Comparison of ENCODE assay signal across 12 mouse cellular contexts in genomic region chr14:20250237-20251171, GRCm38 (mm10). TPM values are rescaled to one million over a fixed set of nuclear protein-coding genes. Genes with fewer than 3 reads are reported as not detected.
DNase-seq lines count a peak whose midpoint lies in the region; TF ChIP-seq lines count a peak whose summit lies in the region.
"Had no signal": no experiment of that assay in that cellular context is flagged by ENCODE, and none has a peak within 500 bp of the region (broad histone marks: within the 10 kb centered on the region; RNA-seq: fewer than 3 reads in every experiment).

No protein-coding gene starts in this region.

- no peak overlapping the region for H3K27ac ChIP-seq in gastrocnemius, adult 2 months
- H3K27ac ChIP-seq: limb, embryonic 12.5 days; macrophage had no signal

- no peak overlapping the region for H3K4me3 ChIP-seq in gastrocnemius, adult 2 months
- H3K4me3 ChIP-seq: limb, embryonic 12.5 days had no signal

- peak; percentile 68 for DNase-seq in gastrocnemius, adult 2 months
- no peak for DNase-seq in gastrocnemius, adult 8-10 months (ENCODE audit: low spot score in 2 of 2)
- peak; percentile 71 for DNase-seq in Muller cell, postnatal 12 days (ENCODE audit: inconsistent ontology term)
- DNase-seq in fibroblast of lung, adult 2 months (ENCODE audit: low read depth) = peak; percentile 58
- DNase-seq in layer of hippocampus, postnatal 25 days (ENCODE audit: extremely low spot score in 1 of 2, low spot score in 1 of 2) = peak; percentile 27 to 30
- DNase-seq in embryo, embryonic 11 days = no peak
- no peak for DNase-seq in embryo, embryonic 9.5 days (ENCODE audit: extremely low spot score)
- no peak for DNase-seq in urinary bladder, postnatal 10 days (ENCODE audit: low spot score)

- TF ChIP-seq CTCF in gastrocnemius, adult 2 months (IDR thresholded peaks at IDR 0.05) = no peak

- intact Hi-C loops in gastrocnemius, adult 2 months (cut with DNase I) = no loop called here

RNA-seq across cellular contexts. Expression of gene Kcnk16, which starts 18.5 kb away (rescaled TPM):
- total RNA-seq in gastrocnemius, adult 2 months (2021) = not detected
- total RNA-seq in gastrocnemius, adult 8-10 months (2022) = not detected
- not detected for total RNA-seq in layer of hippocampus, postnatal 25 days (2021)
- total RNA-seq: ES-E14; hematopoietic stem cell, adult 5-6 weeks had no signal

RNA-seq across cellular contexts. Expression of gene Nudt13, which starts 44.0 kb away (rescaled TPM):
- total RNA-seq in gastrocnemius, adult 2 months (2021) = 10 to 100 TPM; 26.9 to 32.3 TPM
- 10 to 100 TPM; 27.8 to 32.6 (median 28.4) TPM for total RNA-seq in gastrocnemius, adult 8-10 months (2022)
- total RNA-seq in layer of hippocampus, postnatal 25 days (2021) = 10 to 100 TPM; 21.9 to 25.1 TPM

Comparison
In these comparisons a context has a peak if more than half of its experiments do, and no peak if none do; other contexts are left out.
1. DNase-seq: peak in gastrocnemius, adult 2 months (single experiment), Muller cell, postnatal 12 days (single experiment), fibroblast of lung, adult 2 months (single experiment) and layer of hippocampus, postnatal 25 days (2 of 2); none in gastrocnemius, adult 8-10 months (0 of 2), embryo, embryonic 11 days (single experiment), embryo, embryonic 9.5 days (single experiment) and urinary bladder, postnatal 10 days (single experiment).